Mouse (Mus musculus) liver, postnatal 0 days (tissue): Measurements from ENCODE around the gene Pkd1l2.

ENCODE experiments used
- CTCF ChIP-seq: sonication (generic); IDR thresholded peaks from 2 replicates; pipeline ENCODE4 v1.5.1; 2016; ENCODE audit warnings: antibody characterized with exemption, low read depth
- EP300 ChIP-seq: IDR thresholded peaks from 2 replicates; pipeline ENCODE4 v1.6.1; 2016; ENCODE audit warnings: antibody characterized with exemption, low read depth, mild to moderate bottlenecking

GRCm38 (mm10) chr8:117078367-117078926 is 3.8 kb downstream of the Pkd1l2 start:
- no peak for TF ChIP-seq CTCF
- TF ChIP-seq EP300 = no peak
